In the genomic region with DNA sequence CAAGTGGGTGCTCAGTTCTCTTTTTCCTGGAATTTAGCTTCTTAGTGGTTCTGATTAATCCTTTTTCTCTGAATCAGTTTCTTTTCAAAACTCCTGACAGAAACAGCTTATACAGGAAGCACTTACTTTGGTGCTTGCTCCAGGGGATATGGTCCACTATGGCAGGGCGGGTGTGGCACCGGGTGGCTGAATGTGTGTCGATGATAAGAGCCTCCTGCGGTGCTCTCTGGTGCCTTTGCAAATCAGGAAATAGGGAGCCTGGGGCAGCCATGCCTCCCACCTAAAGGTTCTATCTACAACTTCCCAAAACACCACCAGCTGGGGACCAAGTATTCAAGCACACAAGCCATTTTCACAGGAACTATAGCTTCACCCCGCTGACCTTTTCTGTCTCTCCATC, we compare ENCODE assay signal across 28 mouse cellular contexts.
DNase-seq lines count a peak whose midpoint lies in the region; ATAC-seq and TF ChIP-seq lines count a peak whose summit lies in the region.
"Had no signal": no experiment of that assay in that cellular context is flagged by ENCODE, and none has a peak within 500 bp of the region (broad histone marks: within the 10 kb centered on the region; RNA-seq: fewer than 3 reads in every experiment).

No protein-coding gene starts in this region.

- H3K4me2 ChIP-seq in liver, embryonic 12.5 days: peak overlapping the region; percentile 12; the same call in 1 of the 2 replicates
- H3K4me2 ChIP-seq: embryonic facial prominence, embryonic 12.5 days; embryonic facial prominence, embryonic 15.5 days; heart, embryonic 13.5 days; hindbrain, embryonic 12.5 days; hindbrain, embryonic 15.5 days had no signal

- TF ChIP-seq CTCF in layer of hippocampus, adult 2 months (conservative IDR thresholded peaks at IDR 0.05): no peak
- TF ChIP-seq CTCF in gastrocnemius, adult 2 months (IDR thresholded peaks at IDR 0.05): no peak

- H3K4me1 ChIP-seq in megakaryocyte, embryonic 14.5 days: peaks cover 69% of the 10 kb centered on the region
- H3K4me1 ChIP-seq in liver, embryonic 12.5 days: no peaks in the 10 kb centered on the region
- H3K4me1 ChIP-seq: embryonic facial prominence, embryonic 12.5 days; embryonic facial prominence, embryonic 15.5 days; heart, embryonic 10.5 days; heart, embryonic 13.5 days; hindbrain, embryonic 12.5 days; hindbrain, embryonic 15.5 days had no signal

- no peak overlapping the region for H3K9ac ChIP-seq in liver, embryonic 12.5 days
- H3K9ac ChIP-seq: embryonic facial prominence, embryonic 12.5 days; embryonic facial prominence, embryonic 15.5 days; forebrain, postnatal 0 days; heart, embryonic 13.5 days; hindbrain, embryonic 12.5 days; hindbrain, embryonic 15.5 days had no signal

- ATAC-seq in megakaryocyte, adult 5-6 weeks (ENCODE audit: poor library complexity, severe bottlenecking): no peak
- ATAC-seq in liver, embryonic 12.5 days: peak; percentile 58
- ATAC-seq: forebrain, embryonic 14.5 days; forebrain, postnatal 0 days had no signal

- 45% methylated on average over 5 of the region's 5 CpGs for WGBS in liver, embryonic 12.5 days (ENCODE audit: insufficient replicate concordance)

- peak overlapping the region; percentile 79 for H3K27ac ChIP-seq in layer of hippocampus, adult 2 months
- H3K27ac ChIP-seq in liver, embryonic 12.5 days: no peak overlapping the region
- H3K27ac ChIP-seq in gastrocnemius, adult 2 months: no peak overlapping the region
- H3K27ac ChIP-seq: embryonic facial prominence, embryonic 12.5 days; embryonic facial prominence, embryonic 15.5 days; heart, adult 2 months; heart, embryonic 10.5 days; heart, embryonic 13.5 days; hindbrain, embryonic 12.5 days; hindbrain, embryonic 15.5 days had no signal

- H3K27me3 ChIP-seq in megakaryocyte, embryonic 14.5 days (replicated peaks): no peaks in the 10 kb centered on the region
- H3K27me3 ChIP-seq in liver, embryonic 12.5 days (replicated peaks): no peaks in the 10 kb centered on the region
- H3K27me3 ChIP-seq: embryonic facial prominence, embryonic 12.5 days; embryonic facial prominence, embryonic 15.5 days; heart, embryonic 13.5 days; hindbrain, embryonic 12.5 days; hindbrain, embryonic 15.5 days had no signal

- H3K36me3 ChIP-seq in megakaryocyte, embryonic 14.5 days (replicated peaks; ENCODE audit: low read length): peaks cover 38% of the 10 kb centered on the region
- H3K36me3 ChIP-seq in liver, embryonic 12.5 days: no peaks in the 10 kb centered on the region
- H3K36me3 ChIP-seq: embryonic facial prominence, embryonic 12.5 days; embryonic facial prominence, embryonic 15.5 days; G1E; heart, embryonic 10.5 days; heart, embryonic 13.5 days; hindbrain, embryonic 12.5 days; hindbrain, embryonic 15.5 days had no signal

- intact Hi-C loops in gastrocnemius, adult 2 months (cut with DNase I): no loop called here

- H3K4me3 ChIP-seq in layer of hippocampus, adult 2 months: no peak overlapping the region
- peak overlapping the region; percentile 77 for H3K4me3 ChIP-seq in megakaryocyte, embryonic 14.5 days (replicated peaks)
- H3K4me3 ChIP-seq in liver, embryonic 12.5 days: no peak overlapping the region
- H3K4me3 ChIP-seq in gastrocnemius, adult 2 months: no peak overlapping the region
- H3K4me3 ChIP-seq: embryonic facial prominence, embryonic 12.5 days; embryonic facial prominence, embryonic 15.5 days; heart, adult 2 months; heart, embryonic 10.5 days; heart, embryonic 13.5 days; hindbrain, embryonic 12.5 days; hindbrain, embryonic 15.5 days had no signal

- H3K9me3 ChIP-seq in megakaryocyte, embryonic 14.5 days: no peaks in the 10 kb centered on the region
- no peaks in the 10 kb centered on the region for H3K9me3 ChIP-seq in liver, embryonic 12.5 days (replicated peaks)
- H3K9me3 ChIP-seq: embryonic facial prominence, embryonic 12.5 days; embryonic facial prominence, embryonic 15.5 days; heart, embryonic 10.5 days; heart, embryonic 13.5 days; hindbrain, embryonic 12.5 days; hindbrain, embryonic 15.5 days had no signal

- DNase-seq in layer of hippocampus, adult 2 months (ENCODE audit: low spot score in 2 of 2): no peak
- no peak for DNase-seq in layer of hippocampus, adult 9-10 months (ENCODE audit: low spot score)
- DNase-seq in gastrocnemius, adult 2 months: no peak
- no peak for DNase-seq in gastrocnemius, adult 8-10 months (ENCODE audit: low spot score in 2 of 2)
- DNase-seq in kidney, postnatal 10 days: no peak
- DNase-seq: adrenal gland, adult 2 months; adrenal gland, postnatal 14 days; B cell, adult 2 months; cerebellum, adult 11 months; cerebellum, adult 2 months; cerebellum, adult 9-11 months; cerebellum, postnatal 36 days; forebrain, postnatal 0 days; gastrocnemius, postnatal 10 days; gastrocnemius, postnatal 36 days; heart, adult 2 months; heart, postnatal 14 days had no signal
